Mouse (Mus musculus) ovary, adult 10 weeks (tissue): Measurements from ENCODE around the gene Cck. TPM values are rescaled to one million over a fixed set of nuclear protein-coding genes. Genes with fewer than 3 reads are reported as not detected.

Experiments
- polyA plus RNA-seq: library from polyadenylated mRNA; stranded (reverse); fragments of 350-450 nt; fragmentation: Illumina TruSeq; extraction: RNeasy Lipid Tissue Mini Kit (QIAGEN cat#74804); gene quantifications from one replicate; pipeline ENCODE4 v1.2.3, GENCODE M21; 2014

Cck gene
- polyA plus RNA-seq, result not detected

GRCm38 (mm10) chr9:121495529-121495928 lies at the start of gene Cck:
Gene Cck, minus strand, starts transcription at chr9:121495694.

Other genes with a start within 250 kb of the Cck start
- gene Ulk4, start 218.5 kb downstream of the Cck start, polyA plus RNA-seq, result 2.0 TPM
- 7.4 TPM for gene Trak1, start 198.2 kb downstream of the Cck start, polyA plus RNA-seq
- gene Lyzl4, start 146.4 kb upstream of the Cck start, polyA plus RNA-seq, result not detected
- gene Vipr1, start 147.0 kb upstream of the Cck start, polyA plus RNA-seq, result 0.20 TPM
- 10.4 TPM for gene Sec22c, start 209.8 kb upstream of the Cck start, polyA plus RNA-seq
- gene Ss18l2, start 214.6 kb upstream of the Cck start, polyA plus RNA-seq, result 18.5 TPM
- 128 TPM for gene Nktr, start 223.5 kb upstream of the Cck start, polyA plus RNA-seq